Mouse (Mus musculus) inflammation-experienced regulatory T-cells (primary cell): ENCODE results near the gene Fxyd1. TPM values are rescaled to one million over a fixed set of nuclear protein-coding genes. Genes with fewer than 3 reads are reported as not detected.

Source experiments
- polyA plus RNA-seq, 2 experiments: library from polyadenylated mRNA; unstranded; fragments of 100-300 nt; shearing (Covaris generic); gene quantifications; one replicate each; pipeline ENCODE4 v1.2.1; 2017

Fxyd1 gene
- 1 to 10 TPM in 1 of 2 experiments, under 1 TPM in 1; 0.64 to 1.1 TPM for polyA plus RNA-seq

DNA sequence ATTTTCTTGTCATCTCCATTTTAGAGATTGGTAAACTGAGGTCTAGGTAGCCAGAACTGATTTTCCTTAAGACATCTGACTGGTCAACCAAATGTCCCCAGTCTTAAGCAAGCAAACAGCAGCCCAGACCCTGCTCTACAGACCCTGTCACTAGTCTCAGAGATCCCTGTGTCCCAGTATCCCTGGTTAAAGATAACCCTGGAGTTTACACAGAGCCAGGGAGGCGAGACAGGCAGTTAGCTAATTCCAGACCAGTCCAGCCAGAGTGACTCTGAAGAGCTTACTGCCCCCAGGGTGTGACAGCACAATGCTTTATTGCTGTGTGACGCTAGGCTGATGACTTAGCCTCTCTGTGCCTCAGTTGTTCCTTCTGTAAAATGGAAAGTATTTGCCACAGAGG is at the start of gene Fxyd1:
TSS of gene Fxyd1 (minus strand) at position 129 of the 400 bp plus-strand sequence.

GRCm38 (mm10) chr7:31076492-31076891 is 19.5 kb upstream of the Fxyd1 start, which contains the start of gene Fxyd3:
Fxyd3 (minus strand) TSS chr7:31076704.

GRCm38 (mm10) chr7:31059108-31059507 is 2.1 kb upstream of the Fxyd1 start, which contains the start of gene Lgi4:
Lgi4 (plus strand) TSS chr7:31059342.

GRCm38 (mm10) chr7:31051321-31052021 is 5.5 kb downstream of the Fxyd1 start, which contains the start of gene Fxyd7:
Fxyd7 (minus strand) TSS chr7:31051467.

GRCm38 (mm10) chr7:31042431-31042910 is 14.5 kb downstream of the Fxyd1 start, which contains the start of gene Fxyd5:
Fxyd5 (minus strand) TSS chr7:31042481.

Other genes with a start within 250 kb of the Fxyd1 start
- gene Ffar2, start 233.4 kb downstream of the Fxyd1 start, polyA plus RNA-seq = 1 to 10 TPM in 1 of 2 experiments, not detected in 1; 1.0 TPM
- gene Ffar3, start 201.0 kb downstream of the Fxyd1 start, polyA plus RNA-seq = not detected
- gene Ffar1, start 195.6 kb downstream of the Fxyd1 start, polyA plus RNA-seq = 1 to 10 TPM in 1 of 2 experiments, under 1 TPM in 1; 0.14 to 1.0 TPM
- 10 to 100 TPM; 16.6 to 28.0 TPM for gene Cd22, start 176.9 kb downstream of the Fxyd1 start, polyA plus RNA-seq
- gene Mag, start 142.3 kb downstream of the Fxyd1 start, polyA plus RNA-seq = under 1 TPM; 0.17 to 0.66 TPM
- under 1 TPM in 1 of 2 experiments, not detected in 1; 0.40 TPM for gene Hamp2, start 132.5 kb downstream of the Fxyd1 start, polyA plus RNA-seq
- under 1 TPM in 1 of 2 experiments, not detected in 1; 0.75 TPM for gene Hamp, start 113.2 kb downstream of the Fxyd1 start, polyA plus RNA-seq
- gene Usf2, start 100.4 kb downstream of the Fxyd1 start, polyA plus RNA-seq = 10 to 100 TPM in 1 of 2 experiments, 1 to 10 TPM in 1; 9.6 to 19.0 TPM
- gene Lsr, start 83.7 kb downstream of the Fxyd1 start, polyA plus RNA-seq = 10 to 100 TPM in 1 of 2 experiments, 1 to 10 TPM in 1; 8.3 to 15.2 TPM
- gene Fam187b, start 83.4 kb downstream of the Fxyd1 start, polyA plus RNA-seq = under 1 TPM; 0.58 to 0.88 TPM
- gene Fxyd5, start 14.7 kb downstream of the Fxyd1 start, polyA plus RNA-seq = 1,000 to 10,000 TPM; 1,742 to 2,151 TPM
- gene Fxyd7, start 5.7 kb downstream of the Fxyd1 start, polyA plus RNA-seq = under 1 TPM in 1 of 2 experiments, not detected in 1; 0.48 TPM
- under 1 TPM; 0.27 to 0.71 TPM for gene Lgi4, start 2.1 kb upstream of the Fxyd1 start, polyA plus RNA-seq
- gene Fxyd3, start 19.5 kb upstream of the Fxyd1 start, polyA plus RNA-seq = 10 to 100 TPM in 1 of 2 experiments, under 1 TPM in 1; 0.91 to 12.9 TPM
- gene Hpn, start 58.1 kb upstream of the Fxyd1 start, polyA plus RNA-seq = 1 to 10 TPM; 3.8 to 8.1 TPM
- gene Scn1b, start 69.8 kb upstream of the Fxyd1 start, polyA plus RNA-seq = 1 to 10 TPM in 1 of 2 experiments, under 1 TPM in 1; 0.55 to 2.5 TPM
- gene Gramd1a, start 98.7 kb upstream of the Fxyd1 start, polyA plus RNA-seq = 100 to 1,000 TPM; 303 to 707 TPM
- not detected for gene Scgb2b2, start 233.3 kb upstream of the Fxyd1 start, polyA plus RNA-seq
- not detected for gene Scgb1b2, start 234.6 kb upstream of the Fxyd1 start, polyA plus RNA-seq